Mouse (Mus musculus): ENCODE results near the gene Gm960. TPM values are rescaled to one million over a fixed set of nuclear protein-coding genes. Genes with fewer than 3 reads are reported as not detected.

Gene Gm960
- polyA plus RNA-seq, 1 experiment from 2014 or later, result 3.2 TPM

- Histone ChIP-seq H3K4me3 (replicated peaks; ENCODE audit: low read depth, low read length) (no peak overlapping the region), H3K9ac (ENCODE audit: low read depth, low read length) (no peak overlapping the region), H3K36me3 (ENCODE audit: insufficient read depth, low read length) (no peaks in the 10 kb centered on the region), H3K27me3 (ENCODE audit: insufficient read depth, low read length) (no peaks in the 10 kb centered on the region), H3K9me3 (replicated peaks; ENCODE audit: low read length) (no peaks in the 10 kb centered on the region), H3K4me2 (ENCODE audit: low read length) (no peak overlapping the region), H3K4me1 (replicated peaks; ENCODE audit: insufficient read depth, low read length) (no peaks in the 10 kb centered on the region), H3K27ac (no peak overlapping the region)
- WGBS, result 63% methylated on average over 4 of the region's 4 CpGs
- peak; percentile 5; the same call in 1 of the 2 replicates for TF ChIP-seq CTCF (IDR thresholded peaks at IDR 0.05; ENCODE audit: low read depth)
- DNase-seq (ENCODE audit: low spot score) (no peak), ATAC-seq (replicated peaks; ENCODE audit: low FRiP score, low read depth) (no peak)
These were observed 62.5 kb downstream of the Gm960 start for GRCm38 (mm10) chr19:4635986-4636385.

DNA sequence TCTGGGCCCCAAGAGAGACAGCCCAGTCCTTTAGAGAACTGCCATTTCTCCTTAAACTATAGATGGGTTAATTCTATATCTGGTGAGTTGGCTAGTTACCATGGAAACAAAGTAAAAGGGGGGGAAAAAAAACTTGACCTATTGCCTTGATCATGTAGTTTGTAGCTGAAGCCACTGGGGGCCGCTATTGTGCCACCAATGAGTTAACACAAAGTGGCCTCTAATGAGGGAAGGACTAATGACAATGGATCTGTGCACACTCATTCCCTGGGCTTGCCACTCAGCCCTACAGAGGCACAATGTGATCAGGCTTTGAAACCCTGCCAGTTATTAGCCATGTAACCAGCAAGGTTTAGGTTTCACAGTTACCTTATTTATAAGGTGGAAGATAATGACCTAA is 69.6 kb downstream of the Gm960 start:
- no peaks in the 10 kb centered on the region; the same call in 1 of the 2 replicates for H3K36me3 ChIP-seq (ENCODE audit: insufficient read depth, low read length)
- H3K9ac ChIP-seq (ENCODE audit: low read depth, low read length), result no peak overlapping the region
- no peak overlapping the region for H3K4me3 ChIP-seq (replicated peaks; ENCODE audit: low read depth, low read length)
- peaks cover 11% of the 10 kb centered on the region; the same call in 1 of the 2 replicates for H3K4me1 ChIP-seq (replicated peaks; ENCODE audit: insufficient read depth, low read length)
- no peak overlapping the region for H3K4me2 ChIP-seq (ENCODE audit: low read length)
- DNase-seq (ENCODE audit: low spot score) (peak; percentile 84), ATAC-seq (replicated peaks; ENCODE audit: low FRiP score, low read depth) (no peak)
- no peak overlapping the region for H3K27ac ChIP-seq
- 0% methylated on average over 1 of the region's 1 CpGs for WGBS
- no peaks in the 10 kb centered on the region for H3K9me3 ChIP-seq (replicated peaks; ENCODE audit: low read length)
- peak; percentile 89 for TF ChIP-seq CTCF (IDR thresholded peaks at IDR 0.05; ENCODE audit: low read depth)
- no peaks in the 10 kb centered on the region for H3K27me3 ChIP-seq (ENCODE audit: insufficient read depth, low read length)

DNA sequence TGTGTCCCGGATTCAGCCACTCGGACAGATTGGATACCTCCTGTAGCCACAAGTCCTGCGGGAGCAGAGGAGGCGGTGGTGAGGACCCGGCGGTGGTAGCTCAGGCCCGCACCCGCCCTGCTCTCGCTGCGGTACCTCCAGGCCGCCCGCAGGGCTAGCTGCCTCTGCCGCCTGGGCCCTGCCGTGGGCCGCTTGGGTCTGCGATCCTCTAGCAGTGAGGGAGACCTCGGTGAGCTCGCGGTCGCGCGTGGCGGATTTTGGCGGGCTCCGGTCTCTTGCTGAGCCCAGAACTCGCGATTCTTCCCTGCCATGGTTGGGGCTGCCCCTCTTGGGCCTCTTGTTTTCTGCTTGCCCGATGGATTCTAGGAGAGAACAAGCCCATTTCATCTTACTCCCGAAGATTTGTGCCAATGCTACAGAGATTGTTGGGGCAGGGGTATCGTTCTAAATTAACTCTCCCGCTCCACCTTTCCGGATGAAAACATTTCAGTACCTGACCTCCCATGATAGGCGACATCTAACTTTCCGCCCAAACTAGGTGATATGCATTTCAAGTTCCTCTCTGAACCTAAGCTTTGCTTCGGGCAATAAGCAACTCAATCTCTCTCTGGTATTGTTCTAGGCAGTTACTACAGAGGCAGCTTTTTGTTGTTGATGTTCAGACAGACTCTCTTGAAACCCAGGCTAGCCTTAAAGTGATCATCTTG is 72.5 kb downstream of the Gm960 start:
- DNase-seq (ENCODE audit: low spot score) (peak; percentile 50), ATAC-seq (replicated peaks; ENCODE audit: low FRiP score, low read depth) (peak; percentile 37)

DNA sequence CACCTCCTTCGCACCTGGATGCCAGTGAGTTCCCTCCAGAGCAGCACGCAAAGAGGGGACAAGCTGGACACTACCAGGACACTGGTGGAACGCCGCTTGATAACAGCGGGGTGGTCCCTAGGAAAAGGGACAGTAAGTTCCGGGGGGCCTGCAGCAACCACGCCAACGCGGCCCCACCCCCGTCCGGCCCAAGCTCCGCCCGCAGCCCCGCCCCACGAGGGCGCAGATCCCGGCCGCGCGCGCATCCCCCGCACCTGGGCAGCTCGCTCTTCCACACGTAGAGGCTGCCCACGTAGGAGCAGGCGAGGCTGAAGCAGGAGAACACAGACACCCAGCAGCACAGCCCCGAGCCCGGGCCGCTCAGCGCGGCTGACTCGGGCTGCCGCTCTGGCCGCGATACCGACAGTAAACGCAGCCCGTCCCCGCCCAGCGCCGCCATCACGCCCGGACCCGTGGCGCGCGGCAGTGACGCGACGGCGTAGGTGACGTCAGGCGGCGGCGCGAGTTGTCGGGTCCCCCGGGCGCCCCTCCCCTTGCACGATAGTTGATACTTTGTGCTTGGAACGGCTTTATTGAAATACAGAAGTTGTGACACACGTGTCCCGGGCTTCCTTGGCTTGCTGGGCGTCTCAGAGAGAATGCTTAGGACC is 73.2 kb downstream of the Gm960 start, which contains the start of gene Rce1:
Rce1 (minus strand) TSS at position 463 of the 650 bp plus-strand sequence.
- Histone ChIP-seq H3K9ac (ENCODE audit: low read depth, low read length) (peak within 1 kb of the TSS; percentile 90), H3K36me3 (ENCODE audit: insufficient read depth, low read length) (peaks cover 29% of the 10 kb centered on the region), H3K4me1 (replicated peaks; ENCODE audit: insufficient read depth, low read length) (peaks cover 11% of the 10 kb centered on the region; the same call in 1 of the 2 replicates), H3K4me3 (replicated peaks; ENCODE audit: low read depth, low read length) (peak within 1 kb of the TSS; percentile 84), H3K4me2 (ENCODE audit: low read length) (peak within 1 kb of the TSS; percentile 87), H3K9me3 (replicated peaks; ENCODE audit: low read length) (no peaks in the 10 kb centered on the region), H3K27me3 (ENCODE audit: insufficient read depth, low read length) (no peaks in the 10 kb centered on the region), H3K27ac (peak within 1 kb of the TSS; percentile 89)
- DNase-seq (ENCODE audit: low spot score), result peak; percentile 94
- WGBS, result under 1% methylated on average over 64 of the region's 64 CpGs
- TF ChIP-seq CTCF (IDR thresholded peaks at IDR 0.05; ENCODE audit: low read depth), result no peak
- peak; percentile 81 for ATAC-seq (replicated peaks; ENCODE audit: low FRiP score, low read depth)

More for the DNA sequence above, 72.5 kb downstream of the Gm960 start:
- Histone ChIP-seq H3K27ac (peak overlapping the region; percentile 89), H3K9ac (ENCODE audit: low read depth, low read length) (peak overlapping the region; percentile 90), H3K4me3 (replicated peaks; ENCODE audit: low read depth, low read length) (peak overlapping the region; percentile 84), H3K4me1 (replicated peaks; ENCODE audit: insufficient read depth, low read length) (peaks cover 11% of the 10 kb centered on the region; the same call in 1 of the 2 replicates), H3K4me2 (ENCODE audit: low read length) (peak overlapping the region; percentile 87), H3K27me3 (ENCODE audit: insufficient read depth, low read length) (no peaks in the 10 kb centered on the region), H3K36me3 (ENCODE audit: insufficient read depth, low read length) (peaks cover 24% of the 10 kb centered on the region), H3K9me3 (replicated peaks; ENCODE audit: low read length) (no peaks in the 10 kb centered on the region)
- under 1% methylated on average over 35 of the region's 35 CpGs for WGBS
- no peak for TF ChIP-seq CTCF (IDR thresholded peaks at IDR 0.05; ENCODE audit: low read depth)

DNA sequence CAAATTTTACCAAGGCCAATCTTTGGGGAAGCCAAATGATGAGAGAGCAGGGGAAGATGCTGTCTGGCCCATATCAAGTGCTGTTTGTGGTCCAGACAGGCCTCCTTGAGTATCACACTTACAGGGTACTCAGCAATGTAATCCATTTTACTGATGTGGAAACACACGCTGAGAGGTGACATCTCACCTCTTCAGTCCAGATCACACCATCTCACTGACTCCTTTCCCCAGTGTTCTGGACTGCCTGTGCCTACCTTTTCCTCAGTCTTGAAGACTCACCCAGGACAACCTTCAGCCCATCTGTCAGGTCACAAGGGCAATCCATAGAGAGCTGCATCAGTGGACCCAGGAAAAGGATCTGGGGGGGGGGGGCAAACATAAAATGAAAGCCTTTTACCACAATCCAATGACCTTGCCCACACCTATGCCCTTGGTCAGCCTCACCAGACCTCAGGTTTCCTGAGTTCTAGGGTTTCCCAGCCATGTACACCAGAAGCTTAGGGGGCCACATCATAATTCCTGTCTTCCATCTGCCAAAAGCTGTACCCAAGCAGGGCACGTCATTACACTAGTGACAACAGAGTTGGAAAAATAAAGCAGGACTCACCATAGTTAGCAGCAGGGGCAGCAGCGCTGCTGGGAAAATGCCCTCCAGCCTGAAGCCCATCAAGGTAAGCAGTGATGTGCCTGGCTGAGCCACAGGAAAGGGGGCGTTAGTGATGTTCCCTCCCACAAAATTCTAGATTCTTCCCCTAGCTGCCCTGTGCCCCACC is 73.9 kb downstream of the Gm960 start:
- ATAC-seq (replicated peaks; ENCODE audit: low FRiP score, low read depth), result no peak; the same call in 1 of the 2 replicates

GRCm38 (mm10) chr19:4624006-4624405 is 74.5 kb downstream of the Gm960 start:
- ATAC-seq (replicated peaks; ENCODE audit: low FRiP score, low read depth) (no peak), DNase-seq (ENCODE audit: low spot score) (no peak)
- no peak overlapping the region for H3K4me3 ChIP-seq (replicated peaks; ENCODE audit: low read depth, low read length)
- H3K9ac ChIP-seq (ENCODE audit: low read depth, low read length), result no peak overlapping the region
- H3K9me3 ChIP-seq (replicated peaks; ENCODE audit: low read length), result no peaks in the 10 kb centered on the region
- no peak overlapping the region for H3K4me2 ChIP-seq (ENCODE audit: low read length)
- peaks cover 11% of the 10 kb centered on the region; the same call in 1 of the 2 replicates for H3K4me1 ChIP-seq (replicated peaks; ENCODE audit: insufficient read depth, low read length)
- 94% methylated on average over 12 of the region's 12 CpGs for WGBS
- H3K36me3 ChIP-seq (ENCODE audit: insufficient read depth, low read length), result peaks cover 29% of the 10 kb centered on the region
- no peak for TF ChIP-seq CTCF (IDR thresholded peaks at IDR 0.05; ENCODE audit: low read depth)
- H3K27me3 ChIP-seq (ENCODE audit: insufficient read depth, low read length), result no peaks in the 10 kb centered on the region
- no peak overlapping the region for H3K27ac ChIP-seq

More for the DNA sequence above, 73.9 kb downstream of the Gm960 start:
- peak overlapping the region; percentile 73 for H3K4me2 ChIP-seq (ENCODE audit: low read length)
- peak overlapping the region; percentile 90 for H3K9ac ChIP-seq (ENCODE audit: low read depth, low read length)
- no peaks in the 10 kb centered on the region for H3K9me3 ChIP-seq (replicated peaks; ENCODE audit: low read length)
- H3K27ac ChIP-seq, result peak overlapping the region; percentile 89; the same call in 1 of the 2 replicates
- TF ChIP-seq CTCF (IDR thresholded peaks at IDR 0.05; ENCODE audit: low read depth), result no peak
- H3K4me1 ChIP-seq (replicated peaks; ENCODE audit: insufficient read depth, low read length), result peaks cover 11% of the 10 kb centered on the region; the same call in 1 of the 2 replicates
- H3K4me3 ChIP-seq (replicated peaks; ENCODE audit: low read depth, low read length), result peak overlapping the region; percentile 84
- H3K36me3 ChIP-seq (ENCODE audit: insufficient read depth, low read length), result peaks cover 29% of the 10 kb centered on the region
- DNase-seq (ENCODE audit: low spot score), result no peak
- H3K27me3 ChIP-seq (ENCODE audit: insufficient read depth, low read length), result no peaks in the 10 kb centered on the region
- WGBS, result 21% methylated on average over 4 of the region's 4 CpGs

All from kidney, postnatal 0 days (tissue).